Mouse (Mus musculus): ENCODE measurements at regions not wholly inside any gene's neighbourhood (a gene's known extent, or its start where the extent isn't known, plus 50 kb on each side); places are given as distances from the start of the nearest gene placed in this dataset.

DNA sequence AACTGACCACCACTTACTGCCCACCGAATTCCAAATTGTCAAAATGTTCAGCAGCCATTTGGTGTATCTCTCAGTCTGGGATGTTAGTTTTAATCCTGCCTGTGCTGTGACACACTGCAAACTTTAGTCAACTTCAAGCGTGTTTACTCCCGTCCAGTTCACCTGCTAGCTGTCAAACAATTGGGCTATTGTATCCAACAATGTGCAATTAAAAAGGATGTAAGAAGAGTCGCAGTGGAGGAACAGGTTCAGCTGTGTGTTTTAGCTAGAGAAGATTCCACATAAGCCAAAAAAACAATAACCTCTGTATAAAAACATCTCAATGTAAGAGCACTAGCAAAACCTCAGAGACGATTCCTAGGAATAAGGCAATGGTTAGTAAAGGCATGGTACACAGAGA, 392.7 kb upstream of the Prickle1 start:
- Histone ChIP-seq H3K4me3 (ENCODE audit: low read depth, low read length) (no peak overlapping the region), H3K36me3 (replicated peaks; ENCODE audit: insufficient read depth, low read length) (no peaks in the 10 kb centered on the region), H3K9ac (replicated peaks) (no peak overlapping the region), H3K4me2 (ENCODE audit: low read depth, low read length) (no peak overlapping the region), H3K27me3 (ENCODE audit: insufficient read depth, low read length) (no peaks in the 10 kb centered on the region), H3K4me1 (ENCODE audit: insufficient read depth) (no peaks in the 10 kb centered on the region), H3K9me3 (ENCODE audit: low read length) (no peaks in the 10 kb centered on the region; the same call in 1 of the 2 replicates), H3K27ac (ENCODE audit: low read depth) (no peak overlapping the region)
- WGBS (ENCODE audit: insufficient replicate concordance) = 60% methylated on average over 5 of the region's 5 CpGs
- DNase-seq (no peak), ATAC-seq (no peak)
- no peak for TF ChIP-seq CTCF (IDR thresholded peaks at IDR 0.05; ENCODE audit: low read depth)
- TF ChIP-seq EP300 (IDR thresholded peaks at IDR 0.05; ENCODE audit: low read depth) = no peak

DNA sequence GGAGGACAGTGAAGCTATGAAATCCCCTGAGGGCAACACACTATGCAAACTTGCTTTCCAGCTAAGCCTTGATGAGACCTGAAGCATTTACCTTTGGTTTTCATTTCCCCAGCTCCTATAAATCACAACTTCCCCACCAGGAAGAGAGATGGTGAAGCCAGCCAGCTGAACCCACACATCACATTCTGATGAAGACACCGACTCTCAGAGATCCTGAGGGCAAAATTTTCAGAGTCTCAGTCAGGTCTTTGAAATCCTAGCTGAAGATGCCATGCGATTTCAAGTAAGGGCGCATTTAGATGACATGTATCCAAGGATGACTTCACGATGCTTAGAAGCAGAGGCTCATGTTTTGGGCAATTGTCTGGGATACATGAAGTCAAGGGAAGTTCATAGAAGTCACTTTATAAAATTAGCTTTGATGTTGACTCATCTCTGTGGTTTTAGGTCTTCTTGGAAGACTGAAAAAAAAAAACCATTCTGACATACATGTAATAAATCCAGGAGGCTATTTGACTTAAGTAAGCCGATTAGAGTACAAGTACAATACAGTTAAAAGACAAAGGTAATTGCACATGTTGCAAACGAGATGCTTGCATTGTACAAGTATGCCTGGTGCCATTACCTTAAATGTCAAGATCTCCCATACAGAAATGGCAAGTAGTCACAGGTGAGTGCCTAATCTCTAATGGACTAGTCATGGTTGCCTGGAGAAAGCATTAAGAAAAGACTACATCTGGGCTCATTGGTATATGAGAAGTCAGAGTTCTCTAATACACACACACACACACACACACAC, 391.1 kb upstream of the Prickle1 start:
- ATAC-seq = no peak
- Histone ChIP-seq H3K27ac (ENCODE audit: low read depth) (no peak overlapping the region), H3K4me2 (ENCODE audit: low read depth, low read length) (no peak overlapping the region), H3K9me3 (ENCODE audit: low read length) (no peaks in the 10 kb centered on the region; the same call in 1 of the 2 replicates), H3K4me3 (ENCODE audit: low read depth, low read length) (no peak overlapping the region), H3K4me1 (ENCODE audit: insufficient read depth) (no peaks in the 10 kb centered on the region), H3K36me3 (replicated peaks; ENCODE audit: insufficient read depth, low read length) (no peaks in the 10 kb centered on the region), H3K27me3 (ENCODE audit: insufficient read depth, low read length) (no peaks in the 10 kb centered on the region), H3K9ac (replicated peaks) (no peak overlapping the region)
- WGBS (ENCODE audit: insufficient replicate concordance) = 79% methylated on average over 6 of the region's 6 CpGs
- no peak for TF ChIP-seq CTCF (IDR thresholded peaks at IDR 0.05; ENCODE audit: low read depth)
- TF ChIP-seq EP300 (IDR thresholded peaks at IDR 0.05; ENCODE audit: low read depth) = no peak
- DNase-seq = no peak

DNA sequence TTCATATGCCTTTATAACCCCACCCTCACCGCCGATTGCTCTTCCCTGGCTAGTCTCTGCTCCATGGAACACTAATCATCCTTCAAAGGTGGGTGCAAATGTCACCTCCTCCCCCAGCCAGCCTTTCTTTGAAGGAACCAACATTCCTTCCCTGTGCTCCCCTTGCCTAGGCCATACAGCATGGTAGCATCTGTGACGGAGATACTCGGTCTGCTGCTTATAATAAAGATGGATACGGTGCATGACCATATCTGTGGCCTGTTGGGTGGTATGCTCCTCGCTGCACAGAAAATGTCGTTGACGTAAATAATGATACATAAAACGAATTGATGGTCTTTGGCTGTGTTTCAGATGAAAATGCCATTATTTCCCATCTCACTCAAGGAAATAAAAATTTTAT, 386.4 kb upstream of the Prickle1 start:
- H3K4me2 ChIP-seq (ENCODE audit: low read depth, low read length) = no peak overlapping the region

DNA sequence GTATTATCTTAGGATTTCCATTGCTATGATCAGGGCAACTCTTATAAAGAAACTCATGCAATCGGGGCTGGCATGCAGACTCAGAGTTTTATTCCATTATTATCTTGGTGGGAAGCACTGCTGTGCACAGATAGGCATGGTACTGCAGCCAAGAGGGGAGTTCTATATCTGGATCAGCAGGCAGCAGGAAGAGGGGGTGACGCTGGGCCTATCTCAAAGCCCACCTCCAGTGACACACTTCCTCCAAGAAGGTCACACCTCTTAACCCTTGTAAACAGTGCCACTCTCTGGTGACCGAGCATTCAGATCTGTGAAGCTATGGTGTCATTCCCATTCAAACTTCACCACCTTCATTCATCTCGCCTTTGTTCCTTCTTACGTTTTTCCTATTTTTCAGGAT, 381.8 kb upstream of the Prickle1 start:
- Histone ChIP-seq H3K4me2 (ENCODE audit: low read depth, low read length) (no peak overlapping the region), H3K27me3 (ENCODE audit: insufficient read depth, low read length) (no peaks in the 10 kb centered on the region), H3K9ac (replicated peaks) (no peak overlapping the region), H3K4me3 (ENCODE audit: low read depth, low read length) (no peak overlapping the region), H3K9me3 (ENCODE audit: low read length) (no peaks in the 10 kb centered on the region), H3K27ac (ENCODE audit: low read depth) (no peak overlapping the region), H3K4me1 (ENCODE audit: insufficient read depth) (no peaks in the 10 kb centered on the region), H3K36me3 (replicated peaks; ENCODE audit: insufficient read depth, low read length) (no peaks in the 10 kb centered on the region)
- TF ChIP-seq EP300 (IDR thresholded peaks at IDR 0.05; ENCODE audit: low read depth) = 0 out of 2 replicates have a peak, but pooled peaks have one; percentile 23
- TF ChIP-seq CTCF (IDR thresholded peaks at IDR 0.05; ENCODE audit: low read depth) = 0 out of 2 replicates have a peak, but pooled peaks have one; percentile 13
- ATAC-seq (no peak), DNase-seq (no peak)
- WGBS (ENCODE audit: insufficient replicate concordance) = 55% methylated on average over 5 of the region's 5 CpGs

More for the DNA sequence above, 386.4 kb upstream of the Prickle1 start:
- no peak overlapping the region for H3K27ac ChIP-seq (ENCODE audit: low read depth)
- no peaks in the 10 kb centered on the region for H3K4me1 ChIP-seq (ENCODE audit: insufficient read depth)
- ATAC-seq (no peak), DNase-seq (no peak)
- no peak overlapping the region for H3K9ac ChIP-seq (replicated peaks)
- WGBS (ENCODE audit: insufficient replicate concordance) = 83% methylated on average over 9 of the region's 9 CpGs
- TF ChIP-seq CTCF (IDR thresholded peaks at IDR 0.05; ENCODE audit: low read depth) (no peak), EP300 (IDR thresholded peaks at IDR 0.05; ENCODE audit: low read depth) (no peak)
- no peaks in the 10 kb centered on the region for H3K36me3 ChIP-seq (replicated peaks; ENCODE audit: insufficient read depth, low read length)
- H3K9me3 ChIP-seq (ENCODE audit: low read length) = no peaks in the 10 kb centered on the region; the same call in 1 of the 2 replicates
- no peaks in the 10 kb centered on the region for H3K27me3 ChIP-seq (ENCODE audit: insufficient read depth, low read length)
- no peak overlapping the region for H3K4me3 ChIP-seq (ENCODE audit: low read depth, low read length)

DNA sequence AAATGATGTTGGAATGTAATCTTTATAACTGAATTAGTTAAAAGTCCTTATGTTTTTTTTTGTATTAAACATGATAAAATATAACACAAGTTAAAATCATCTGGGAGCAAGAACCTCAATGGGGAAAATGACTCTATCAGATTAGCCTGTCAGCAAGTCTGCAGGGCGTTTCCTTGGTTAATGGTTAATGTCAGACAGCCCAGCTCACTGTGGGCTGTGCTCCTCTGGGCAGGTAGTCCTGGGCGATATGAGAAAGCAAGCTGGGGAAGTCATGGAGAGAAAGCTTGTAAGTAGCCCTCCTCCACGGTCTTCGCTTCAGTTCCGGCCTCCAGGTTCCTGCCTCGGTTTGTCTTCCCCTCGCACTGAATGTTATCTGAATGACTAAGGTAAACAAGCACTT, 379.0 kb upstream of the Prickle1 start:
- H3K27ac ChIP-seq (ENCODE audit: low read depth) = no peak overlapping the region
- no peak overlapping the region for H3K4me2 ChIP-seq (ENCODE audit: low read depth, low read length)
- no peak for TF ChIP-seq EP300 (IDR thresholded peaks at IDR 0.05; ENCODE audit: low read depth)
- no peak for TF ChIP-seq CTCF (IDR thresholded peaks at IDR 0.05; ENCODE audit: low read depth)
- ATAC-seq = no peak
- H3K4me3 ChIP-seq (ENCODE audit: low read depth, low read length) = no peak overlapping the region
- H3K9me3 ChIP-seq (ENCODE audit: low read length) = no peaks in the 10 kb centered on the region
- DNase-seq = no peak
- H3K4me1 ChIP-seq (ENCODE audit: insufficient read depth) = no peaks in the 10 kb centered on the region
- no peaks in the 10 kb centered on the region for H3K27me3 ChIP-seq (ENCODE audit: insufficient read depth, low read length)
- 36% methylated on average over 7 of the region's 7 CpGs for WGBS (ENCODE audit: insufficient replicate concordance)
- no peak overlapping the region for H3K9ac ChIP-seq (replicated peaks)
- H3K36me3 ChIP-seq (replicated peaks; ENCODE audit: insufficient read depth, low read length) = no peaks in the 10 kb centered on the region

DNA sequence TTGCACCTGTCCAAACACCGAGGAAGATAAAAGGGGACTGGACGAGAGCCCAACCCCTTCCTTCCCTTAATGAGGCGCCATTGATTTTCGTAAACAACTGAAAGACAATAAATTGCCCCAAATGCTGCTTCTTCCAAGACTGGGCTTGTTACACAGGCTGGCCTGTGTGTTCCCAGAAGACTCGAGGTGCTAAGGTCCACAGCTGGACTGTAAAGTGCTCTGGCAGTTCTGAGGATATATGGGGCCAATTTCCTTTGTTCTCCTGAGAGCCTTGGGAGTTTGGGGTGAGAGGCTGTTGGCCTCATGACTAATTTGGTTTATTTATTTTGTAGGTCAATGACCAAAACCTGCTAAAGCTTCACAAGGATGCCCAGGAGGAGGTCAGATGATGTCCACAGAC, 377.3 kb upstream of the Prickle1 start:
- Histone ChIP-seq H3K36me3 (replicated peaks; ENCODE audit: insufficient read depth, low read length) (no peaks in the 10 kb centered on the region), H3K4me2 (ENCODE audit: low read depth, low read length) (no peak overlapping the region), H3K9ac (replicated peaks) (no peak overlapping the region), H3K4me1 (ENCODE audit: insufficient read depth) (no peaks in the 10 kb centered on the region), H3K4me3 (ENCODE audit: low read depth, low read length) (no peak overlapping the region), H3K27ac (ENCODE audit: low read depth) (no peak overlapping the region), H3K9me3 (ENCODE audit: low read length) (no peaks in the 10 kb centered on the region), H3K27me3 (ENCODE audit: insufficient read depth, low read length) (no peaks in the 10 kb centered on the region)
- DNase-seq (no peak), ATAC-seq (no peak)
- 64% methylated on average over 5 of the region's 5 CpGs for WGBS (ENCODE audit: insufficient replicate concordance)
- TF ChIP-seq CTCF (IDR thresholded peaks at IDR 0.05; ENCODE audit: low read depth) (no peak), EP300 (IDR thresholded peaks at IDR 0.05; ENCODE audit: low read depth) (no peak)
